Mouse (Mus musculus) liver, postnatal 0 days (tissue): ENCODE measurements around the gene Cdk6.

Experiments used
- CTCF ChIP-seq: sonication (generic); IDR thresholded peaks from 2 replicates; pipeline ENCODE4 v1.5.1; 2016; ENCODE audit warnings: antibody characterized with exemption, low read depth
- EP300 ChIP-seq: IDR thresholded peaks from 2 replicates; pipeline ENCODE4 v1.6.1; 2016; ENCODE audit warnings: antibody characterized with exemption, low read depth, mild to moderate bottlenecking

DNA sequence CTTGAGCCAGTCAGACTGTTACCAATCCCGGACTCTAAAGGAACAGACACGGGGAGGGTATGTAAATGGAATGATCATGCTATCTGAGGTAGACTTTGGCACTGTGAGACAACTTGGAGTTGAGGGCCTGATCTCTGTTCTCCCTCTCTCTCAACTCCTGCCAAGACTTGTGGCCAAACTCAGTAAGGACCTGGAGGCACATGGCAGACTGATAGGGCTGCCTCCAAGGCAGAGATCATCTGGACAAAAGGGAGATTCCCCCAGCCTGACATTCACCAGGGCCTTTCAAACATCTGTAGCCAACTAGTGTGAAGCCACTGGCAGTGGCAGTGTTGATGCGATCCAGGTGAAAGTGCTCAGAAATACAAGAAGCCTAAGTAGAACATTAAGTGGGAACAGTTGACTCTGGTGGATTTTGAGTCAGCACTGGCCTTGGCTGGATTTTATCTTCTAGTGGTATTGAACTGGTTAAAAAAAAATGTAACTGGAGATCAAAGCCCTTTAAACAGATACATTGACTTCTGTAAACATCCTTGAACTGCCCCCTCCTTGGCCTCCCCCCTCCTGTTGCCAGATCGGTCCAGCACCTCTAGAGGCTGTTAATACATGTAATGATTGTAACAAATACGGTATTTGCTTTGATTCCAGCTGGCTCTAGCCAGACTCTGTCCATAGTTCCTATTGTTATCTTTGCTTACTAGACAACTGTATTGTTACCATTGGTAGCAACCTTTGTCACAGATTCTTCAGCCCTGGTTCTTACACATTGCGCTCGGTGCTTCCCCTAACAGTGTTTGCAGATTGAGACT is 125.0 kb downstream of the Cdk6 start:
- TF ChIP-seq CTCF, result no peak
- no peak for TF ChIP-seq EP300
